Mouse (Mus musculus): ENCODE measurements around the gene Crb2. TPM values are rescaled to one million over a fixed set of nuclear protein-coding genes. Genes with fewer than 3 reads are reported as not detected.

Crb2 gene
- polyA plus RNA-seq, 2 experiments, result 0.41 to 0.60 TPM

- Histone ChIP-seq H3K9ac (ENCODE audit: low read depth, low read length, severe bottlenecking) (no peak overlapping the region), H3K36me3 (ENCODE audit: control insufficient read depth, insufficient read depth, low read length) (no peaks in the 10 kb centered on the region), H3K9me3 (ENCODE audit: control insufficient read depth, low read length) (no peaks in the 10 kb centered on the region), H3K4me2 (replicated peaks; ENCODE audit: low read depth, low read length, severe bottlenecking) (no peak overlapping the region), H3K4me3 (replicated peaks; ENCODE audit: low read length) (no peak overlapping the region), H3K27me3 (ENCODE audit: control insufficient read depth, insufficient read depth, low read length) (peaks cover 21% of the 10 kb centered on the region; the same call in 1 of the 2 replicates), H3K4me1 (ENCODE audit: control insufficient read depth, insufficient read depth, low read length) (peaks cover 9% of the 10 kb centered on the region), H3K27ac (replicated peaks; ENCODE audit: low read depth, low read length) (no peak overlapping the region)
- no peak for ATAC-seq (ENCODE audit: low FRiP score, low read depth)
- TF ChIP-seq POLR2A (IDR thresholded peaks at IDR 0.05; ENCODE audit: borderline replicate concordance, extremely low read depth, insufficient read depth, insufficient read length), result no peak
- no peak for DNase-seq (ENCODE audit: low spot score)
- WGBS, result 90% methylated on average over 10 of the region's 10 CpGs
These were observed 13.9 kb downstream of the Crb2 start for GRCm38 (mm10) chr2:37789995-37790394.

DNA sequence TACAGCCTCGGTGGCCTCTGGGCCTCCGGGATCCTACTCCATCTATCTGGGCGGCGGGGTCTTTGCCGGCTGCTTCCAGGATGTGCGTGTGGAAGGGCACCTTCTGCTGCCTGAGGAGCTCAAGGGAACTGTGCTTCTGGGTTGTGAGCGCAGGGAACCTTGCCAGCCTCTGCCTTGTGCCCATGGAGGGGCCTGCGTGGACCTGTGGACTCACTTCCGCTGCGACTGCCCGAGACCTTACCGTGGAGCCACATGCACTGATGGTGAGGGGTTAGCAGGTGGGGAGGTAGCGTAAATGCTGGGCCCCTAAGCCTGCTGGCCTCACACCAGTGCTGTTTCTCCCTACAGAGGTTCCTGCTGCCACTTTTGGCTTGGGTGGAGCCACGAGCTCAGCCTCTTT is 14.7 kb downstream of the Crb2 start:
- no peak for TF ChIP-seq POLR2A (IDR thresholded peaks at IDR 0.05; ENCODE audit: borderline replicate concordance, extremely low read depth, insufficient read depth, insufficient read length)
- Histone ChIP-seq H3K4me1 (ENCODE audit: control insufficient read depth, insufficient read depth, low read length) (peaks cover 15% of the 10 kb centered on the region), H3K36me3 (ENCODE audit: control insufficient read depth, insufficient read depth, low read length) (no peaks in the 10 kb centered on the region), H3K27ac (replicated peaks; ENCODE audit: low read depth, low read length) (no peak overlapping the region), H3K9ac (ENCODE audit: low read depth, low read length, severe bottlenecking) (no peak overlapping the region), H3K4me2 (replicated peaks; ENCODE audit: low read depth, low read length, severe bottlenecking) (no peak overlapping the region), H3K4me3 (replicated peaks; ENCODE audit: low read length) (no peak overlapping the region), H3K9me3 (ENCODE audit: control insufficient read depth, low read length) (no peaks in the 10 kb centered on the region), H3K27me3 (ENCODE audit: control insufficient read depth, insufficient read depth, low read length) (peaks cover 20% of the 10 kb centered on the region; the same call in 1 of the 2 replicates)
- 91% methylated on average over 14 of the region's 14 CpGs for WGBS
- DNase-seq (ENCODE audit: low spot score) (no peak), ATAC-seq (ENCODE audit: low FRiP score, low read depth) (no peak)

- no peak for DNase-seq (ENCODE audit: low spot score)
- Histone ChIP-seq H3K36me3 (ENCODE audit: control insufficient read depth, insufficient read depth, low read length) (no peaks in the 10 kb centered on the region), H3K27me3 (ENCODE audit: control insufficient read depth, insufficient read depth, low read length) (peaks cover 14% of the 10 kb centered on the region; the same call in 1 of the 2 replicates), H3K9me3 (ENCODE audit: control insufficient read depth, low read length) (no peaks in the 10 kb centered on the region), H3K4me2 (replicated peaks; ENCODE audit: low read depth, low read length, severe bottlenecking) (no peak overlapping the region), H3K9ac (ENCODE audit: low read depth, low read length, severe bottlenecking) (no peak overlapping the region), H3K27ac (replicated peaks; ENCODE audit: low read depth, low read length) (no peak overlapping the region), H3K4me3 (replicated peaks; ENCODE audit: low read length) (no peak overlapping the region), H3K4me1 (ENCODE audit: control insufficient read depth, insufficient read depth, low read length) (peaks cover 21% of the 10 kb centered on the region)
- WGBS, result 87% methylated on average over 4 of the region's 4 CpGs
- ATAC-seq (ENCODE audit: low FRiP score, low read depth), result no peak
- TF ChIP-seq POLR2A (IDR thresholded peaks at IDR 0.05; ENCODE audit: borderline replicate concordance, extremely low read depth, insufficient read depth, insufficient read length), result no peak
These were observed 15.3 kb downstream of the Crb2 start for GRCm38 (mm10) chr2:37791340-37791739.

GRCm38 (mm10) chr2:37796021-37796420 is 20.0 kb downstream of the Crb2 start:
- Histone ChIP-seq H3K27me3 (ENCODE audit: control insufficient read depth, insufficient read depth, low read length) (peaks cover 13% of the 10 kb centered on the region; the same call in 1 of the 2 replicates), H3K4me3 (replicated peaks; ENCODE audit: low read length) (no peak overlapping the region), H3K9me3 (ENCODE audit: control insufficient read depth, low read length) (no peaks in the 10 kb centered on the region), H3K4me2 (replicated peaks; ENCODE audit: low read depth, low read length, severe bottlenecking) (no peak overlapping the region; the same call in 1 of the 2 replicates), H3K4me1 (ENCODE audit: control insufficient read depth, insufficient read depth, low read length) (peaks cover 22% of the 10 kb centered on the region), H3K27ac (replicated peaks; ENCODE audit: low read depth, low read length) (peak overlapping the region; percentile 63; the same call in 1 of the 2 replicates), H3K9ac (ENCODE audit: low read depth, low read length, severe bottlenecking) (no peak overlapping the region), H3K36me3 (ENCODE audit: control insufficient read depth, insufficient read depth, low read length) (peaks cover 3% of the 10 kb centered on the region; the same call in 1 of the 2 replicates)
- WGBS, result 18% methylated on average over 1 of the region's 1 CpGs
- ATAC-seq (ENCODE audit: low FRiP score, low read depth) (peak; percentile 71), DNase-seq (ENCODE audit: low spot score) (no peak)
- no peak for TF ChIP-seq POLR2A (IDR thresholded peaks at IDR 0.05; ENCODE audit: borderline replicate concordance, extremely low read depth, insufficient read depth, insufficient read length)

DNA sequence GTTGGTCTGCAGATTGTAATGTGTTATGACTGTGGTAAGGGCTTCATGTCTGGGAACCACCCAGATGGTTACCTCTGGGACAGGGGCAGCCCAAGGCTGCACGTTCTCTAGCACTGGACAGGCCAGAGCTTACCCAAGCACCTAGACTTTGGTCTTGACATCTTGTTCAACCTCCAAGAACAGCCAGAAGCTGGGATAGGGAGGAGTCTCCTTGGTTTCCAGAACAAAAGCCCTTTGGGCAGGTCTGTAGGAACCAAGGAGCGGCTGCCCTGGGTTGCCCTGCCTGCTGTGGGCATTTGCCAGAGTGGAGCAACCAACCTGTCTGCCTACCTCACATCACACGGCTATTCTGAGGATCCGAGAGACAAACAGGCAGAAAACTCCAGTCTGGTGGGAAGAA is 21.0 kb downstream of the Crb2 start:
- H3K4me1 ChIP-seq (ENCODE audit: control insufficient read depth, insufficient read depth, low read length), result peaks cover 22% of the 10 kb centered on the region
- H3K4me2 ChIP-seq (replicated peaks; ENCODE audit: low read depth, low read length, severe bottlenecking), result no peak overlapping the region

More for the DNA sequence above, 21.0 kb downstream of the Crb2 start:
- Histone ChIP-seq H3K27ac (replicated peaks; ENCODE audit: low read depth, low read length) (no peak overlapping the region), H3K36me3 (ENCODE audit: control insufficient read depth, insufficient read depth, low read length) (peaks cover 7% of the 10 kb centered on the region; the same call in 1 of the 2 replicates), H3K9ac (ENCODE audit: low read depth, low read length, severe bottlenecking) (no peak overlapping the region), H3K4me3 (replicated peaks; ENCODE audit: low read length) (no peak overlapping the region), H3K27me3 (ENCODE audit: control insufficient read depth, insufficient read depth, low read length) (peaks cover 13% of the 10 kb centered on the region; the same call in 1 of the 2 replicates), H3K9me3 (ENCODE audit: control insufficient read depth, low read length) (no peaks in the 10 kb centered on the region)
- WGBS, result 71% methylated on average over 4 of the region's 4 CpGs
- ATAC-seq (ENCODE audit: low FRiP score, low read depth) (no peak), DNase-seq (ENCODE audit: low spot score) (no peak)
- TF ChIP-seq POLR2A (IDR thresholded peaks at IDR 0.05; ENCODE audit: borderline replicate concordance, extremely low read depth, insufficient read depth, insufficient read length), result no peak
